Comparison of ENCODE assay signal across 8 mouse cellular contexts in genomic region chr7:4789436-4789935, GRCm38 (mm10). TPM values are rescaled to one million over a fixed set of nuclear protein-coding genes. Genes with fewer than 3 reads are reported as not detected.
DNase-seq lines count a peak whose midpoint lies in the region; ATAC-seq and TF ChIP-seq lines count a peak whose summit lies in the region.

Gene Tmem238 (minus strand): TSS chr7:4789656.

- ATAC-seq in granulocyte monocyte progenitor cell, adult 5-6 weeks (replicated peaks; ENCODE audit: poor library complexity, severe bottlenecking) = peak; percentile 4; the same call in 1 of the 2 replicates
- peak; percentile 56 for ATAC-seq in lung, embryonic 16.5 days (ENCODE audit: low read depth)

- no peaks in the 10 kb centered on the region for H3K9me3 ChIP-seq in lung, embryonic 16.5 days (ENCODE audit: control insufficient read depth, low read length)

- WGBS in cerebellum, adult 2 months = 3% methylated on average over 40 of the region's 40 CpGs
- 10% methylated on average over 27 of the region's 40 CpGs for WGBS in lung, embryonic 16.5 days
- 4% methylated on average over 40 of the region's 40 CpGs for WGBS in small intestine, adult 2 months

- peaks cover 4% of the 10 kb centered on the region for H3K36me3 ChIP-seq in lung, embryonic 16.5 days (ENCODE audit: control insufficient read depth, insufficient read depth, low read length)
- peaks cover 9% of the 10 kb centered on the region for H3K36me3 ChIP-seq in small intestine, adult 2 months (ENCODE audit: control insufficient read depth, insufficient read depth, low read length)

- peak within 1 kb of the TSS; percentile 83 for H3K9ac ChIP-seq in lung, embryonic 16.5 days (ENCODE audit: low read length)

- peak within 1 kb of the TSS; percentile 86 for H3K4me2 ChIP-seq in lung, embryonic 16.5 days (ENCODE audit: low read depth, low read length)

- peak; percentile 32 for DNase-seq in embryo, embryonic 10 days (ENCODE audit: low spot score)
- no peak for DNase-seq in embryo, embryonic 10.5 days (ENCODE audit: low spot score)
- DNase-seq in cerebellum, adult 2 months = peak in 1 of 2 experiments; percentile 77
- peak; percentile 89 for DNase-seq in kidney, adult 9 months
- no peak for DNase-seq in retina, postnatal 1 day

- peak within 1 kb of the TSS; percentile 81 for H3K4me3 ChIP-seq in cerebellum, adult 2 months (replicated peaks; ENCODE audit: insufficient read depth, low read depth, low read length)
- peak within 1 kb of the TSS; percentile 64 for H3K4me3 ChIP-seq in lung, embryonic 16.5 days (ENCODE audit: low read length)
- peak within 1 kb of the TSS; percentile 81 for H3K4me3 ChIP-seq in small intestine, adult 2 months (ENCODE audit: low read depth, low read length)

- TF ChIP-seq POLR2A in cerebellum, adult 2 months (IDR thresholded peaks at IDR 0.05; ENCODE audit: borderline replicate concordance, insufficient read depth, low read length) = 0 out of 2 replicates have a peak, but pooled peaks have one; percentile 12
- TF ChIP-seq POLR2A in small intestine, adult 2 months (IDR thresholded peaks at IDR 0.05; ENCODE audit: low read depth, low read length) = no peak; the same call in none of the 2 replicates

- H3K27me3 ChIP-seq in cerebellum, adult 2 months (ENCODE audit: control insufficient read depth, insufficient read depth, low read length) = no peaks in the 10 kb centered on the region
- H3K27me3 ChIP-seq in lung, embryonic 16.5 days (ENCODE audit: control insufficient read depth, insufficient read depth, low read depth, low read length) = no peaks in the 10 kb centered on the region
- no peaks in the 10 kb centered on the region for H3K27me3 ChIP-seq in small intestine, adult 2 months (ENCODE audit: control insufficient read depth, insufficient read depth, low read length)

- no peak for TF ChIP-seq CTCF in cerebellum, adult 2 months (IDR thresholded peaks at IDR 0.05; ENCODE audit: borderline replicate concordance, insufficient read depth, low read depth, low read length)
- TF ChIP-seq CTCF in small intestine, adult 2 months (IDR thresholded peaks at IDR 0.05; ENCODE audit: extremely low read depth, insufficient read length, insufficient replicate concordance, low read depth, low read length) = no peak

- peaks cover 15% of the 10 kb centered on the region for H3K4me1 ChIP-seq in cerebellum, adult 2 months (ENCODE audit: control insufficient read depth, insufficient read depth, low read length)
- H3K4me1 ChIP-seq in lung, embryonic 16.5 days (replicated peaks; ENCODE audit: control insufficient read depth, insufficient read depth, low read length) = peaks cover 5% of the 10 kb centered on the region
- peaks cover 7% of the 10 kb centered on the region; the same call in 1 of the 2 replicates for H3K4me1 ChIP-seq in small intestine, adult 2 months (ENCODE audit: control insufficient read depth, insufficient read depth, insufficient read length, low read length)

- peak within 1 kb of the TSS; percentile 93 for H3K27ac ChIP-seq in cerebellum, adult 2 months (ENCODE audit: insufficient read depth, low read length)
- H3K27ac ChIP-seq in lung, embryonic 16.5 days (ENCODE audit: low read length) = peak within 1 kb of the TSS; percentile 82
- H3K27ac ChIP-seq in small intestine, adult 2 months (ENCODE audit: insufficient read depth, low read depth, low read length) = peak within 1 kb of the TSS; percentile 84

RNA-seq across cellular contexts. Expression of gene Tmem238, which starts in this region (rescaled TPM):
- polyA plus RNA-seq in cerebellum, adult 2 months (2012; rRNA removed) = 13.2 and 15.6 TPM in 2 replicates
- total RNA-seq in granulocyte monocyte progenitor cell, adult 5-6 weeks (2014; fragmentation: Nextera tagmentation) = 3.2 and 6.2 TPM in 2 replicates
- 4.6 and 7.6 TPM in 2 replicates for total RNA-seq in granulocyte monocyte progenitor cell, adult 5-6 weeks (2017)
- polyA plus RNA-seq in lung, embryonic 16.5 days (2015; fragmentation: Nextera tagmentation; extraction: Ambion mirVana) = 14.7 and 17.9 TPM in 2 replicates
- 225 and 544 TPM in 2 replicates for polyA plus RNA-seq in small intestine, adult 2 months (2012; rRNA removed)

Comparison
In these comparisons a context has a peak if more than half of its experiments do, and no peak if none do; other contexts are left out.
1. RNA of gene Tmem238 (polyA plus RNA-seq): 225 to 544 TPM in small intestine, adult 2 months; 14.7 to 17.9 TPM in lung, embryonic 16.5 days and 13.2 to 15.6 TPM in cerebellum, adult 2 months; every median in the first group is over 10 times any median in the second.
2. DNase-seq: peak in embryo, embryonic 10 days (single experiment) and kidney, adult 9 months (single experiment); none in embryo, embryonic 10.5 days (single experiment) and retina, postnatal 1 day (single experiment).
3. Peak in every context shown above with its lines, with median percentiles within 50 percentile points of each other: H3K27ac ChIP-seq and H3K4me3 ChIP-seq.